Mouse (Mus musculus): ENCODE results near the gene Slc12a1. TPM values are rescaled to one million over a fixed set of nuclear protein-coding genes. Genes with fewer than 3 reads are reported as not detected.
"Not testable (repeated sequence)": the region's sequence is repeated elsewhere in the genome, so short reads cannot be mapped to it uniquely, and the experiment has no call there.

Gene Slc12a1
- polyA plus RNA-seq (2012; ENCODE audit: insufficient read depth, insufficient read length, low replicate concordance, missing spikeins): not detected in 2 replicates

DNA sequence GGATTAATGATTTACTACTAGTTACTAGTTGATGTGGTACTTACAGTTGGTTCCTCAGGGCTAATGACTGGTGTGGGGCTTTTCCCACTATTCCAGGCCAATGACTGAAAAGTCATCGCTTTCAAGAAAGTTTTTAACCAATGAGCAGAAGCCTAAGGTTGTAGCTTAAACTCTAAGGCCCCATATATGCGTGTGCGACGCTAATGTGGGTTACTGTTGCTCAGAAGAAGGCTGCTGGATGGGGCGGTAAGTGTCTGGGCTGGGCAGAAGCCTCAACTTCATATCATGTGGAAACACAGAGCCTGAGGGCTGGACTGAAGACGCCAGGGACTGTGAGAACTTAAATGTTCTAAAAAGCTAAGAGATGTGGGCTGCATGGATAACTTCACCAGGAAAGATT, at the start of gene Slc12a1:
Slc12a1 (plus strand) TSS at position 118 of the 400 bp plus-strand sequence.
- H3K27ac ChIP-seq (ENCODE audit: insufficient read depth, low read depth, low read length): no peak within 1 kb of the TSS
- H3K4me3 ChIP-seq (ENCODE audit: insufficient read depth, low read depth, low read length): no peak within 1 kb of the TSS
- no peak for TF ChIP-seq POLR2A (IDR thresholded peaks at IDR 0.05; ENCODE audit: insufficient read depth, low read depth, low read length)
- TF ChIP-seq CTCF (IDR thresholded peaks at IDR 0.05; ENCODE audit: insufficient read depth, low read depth, low read length): no peak
- WGBS: 95% methylated on average over 6 of the region's 6 CpGs
- no peaks in the 10 kb centered on the region for H3K4me1 ChIP-seq (ENCODE audit: control insufficient read depth, insufficient read depth, low read length)

DNA sequence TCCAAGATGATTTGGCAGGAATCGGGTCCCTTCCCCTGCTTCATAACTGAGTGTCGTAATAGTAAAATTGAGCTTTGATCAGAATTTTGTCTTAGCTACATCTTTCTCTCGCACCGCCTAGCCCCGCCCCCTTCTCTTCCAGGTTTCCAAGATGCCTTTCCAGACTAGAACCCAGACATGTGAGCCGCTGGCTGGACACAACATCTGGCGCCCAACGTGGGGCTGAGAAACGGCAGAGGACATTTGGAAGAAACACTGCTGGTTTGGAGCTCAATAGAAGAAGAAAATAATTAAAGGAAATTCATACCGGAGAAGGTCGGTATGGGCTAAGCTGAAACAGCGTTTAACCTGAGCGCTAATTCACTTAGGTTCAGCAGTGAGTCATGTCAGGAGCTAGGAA, 47.8 kb upstream of the Slc12a1 start:
- not testable (repeated sequence) for H3K4me1 ChIP-seq (ENCODE audit: control insufficient read depth, insufficient read depth, low read length); H3K4me3 ChIP-seq (ENCODE audit: insufficient read depth, low read depth, low read length); H3K27ac ChIP-seq (ENCODE audit: insufficient read depth, low read depth, low read length)
- WGBS: 94% methylated on average over 13 of the region's 13 CpGs

DNA sequence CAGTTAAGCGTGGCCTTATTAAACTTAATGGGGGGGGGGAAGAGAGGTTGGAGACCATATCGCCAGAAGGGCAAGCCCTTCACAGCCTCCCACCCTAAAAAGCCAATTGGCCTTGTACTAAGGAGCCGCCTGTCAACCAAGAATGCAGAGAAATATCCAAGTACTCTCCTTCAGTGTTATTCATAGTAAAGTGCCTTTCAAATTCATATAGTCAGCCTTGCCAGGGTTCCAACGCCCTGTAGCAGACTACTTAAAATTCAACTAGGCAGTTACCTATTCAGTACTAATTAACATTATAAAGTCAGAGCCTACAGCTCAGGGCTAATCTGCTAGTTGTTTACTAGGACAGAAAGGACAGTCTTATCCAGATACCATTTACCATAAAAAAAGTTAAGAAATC, 45.8 kb upstream of the Slc12a1 start:
- 78% methylated on average over 4 of the region's 4 CpGs for WGBS
- not testable (repeated sequence) for H3K4me1 ChIP-seq (ENCODE audit: control insufficient read depth, insufficient read depth, low read length); H3K4me3 ChIP-seq (ENCODE audit: insufficient read depth, low read depth, low read length); H3K27ac ChIP-seq (ENCODE audit: insufficient read depth, low read depth, low read length)

DNA sequence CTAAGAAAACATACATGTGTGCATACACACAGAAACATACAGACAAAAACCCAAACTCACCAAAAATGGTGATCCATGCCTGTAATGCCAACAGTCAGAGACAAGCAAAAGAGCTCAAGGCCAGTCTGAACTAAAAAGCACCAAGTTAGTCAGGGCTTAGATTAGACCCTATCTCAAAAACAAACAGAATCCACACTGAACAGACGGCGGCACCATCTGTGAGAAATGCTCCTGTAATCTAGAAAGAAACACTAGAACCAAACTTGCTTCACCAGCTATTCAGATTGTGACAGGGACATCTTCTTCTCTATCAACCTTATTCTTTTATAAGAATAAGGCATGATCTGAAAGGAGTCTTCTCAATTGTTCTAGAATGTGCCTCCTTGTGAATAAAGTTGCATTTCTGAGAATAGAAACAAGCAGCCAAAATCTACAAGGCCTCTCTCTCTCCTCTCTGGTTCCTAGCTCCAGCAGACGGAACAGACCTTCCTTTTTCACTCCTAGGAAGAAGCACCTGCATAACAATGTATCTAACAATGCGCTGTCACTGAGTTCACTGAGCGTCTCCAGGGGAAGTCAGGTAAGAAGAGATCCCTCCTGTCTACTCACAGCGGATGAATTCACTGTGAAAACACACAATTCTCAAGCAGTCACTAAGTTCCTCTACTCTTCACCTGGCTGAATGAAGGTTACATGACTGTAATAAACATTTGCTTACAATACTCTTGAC, 32.8 kb upstream of the Slc12a1 start:
- H3K4me3 ChIP-seq (ENCODE audit: insufficient read depth, low read depth, low read length): no peak overlapping the region
- TF ChIP-seq CTCF (IDR thresholded peaks at IDR 0.05; ENCODE audit: insufficient read depth, low read depth, low read length) (no peak), POLR2A (IDR thresholded peaks at IDR 0.05; ENCODE audit: insufficient read depth, low read depth, low read length) (no peak)
- 78% methylated on average over 6 of the region's 6 CpGs for WGBS
- no peak overlapping the region for H3K27ac ChIP-seq (ENCODE audit: insufficient read depth, low read depth, low read length)
- H3K4me1 ChIP-seq (ENCODE audit: control insufficient read depth, insufficient read depth, low read length): no peaks in the 10 kb centered on the region

DNA sequence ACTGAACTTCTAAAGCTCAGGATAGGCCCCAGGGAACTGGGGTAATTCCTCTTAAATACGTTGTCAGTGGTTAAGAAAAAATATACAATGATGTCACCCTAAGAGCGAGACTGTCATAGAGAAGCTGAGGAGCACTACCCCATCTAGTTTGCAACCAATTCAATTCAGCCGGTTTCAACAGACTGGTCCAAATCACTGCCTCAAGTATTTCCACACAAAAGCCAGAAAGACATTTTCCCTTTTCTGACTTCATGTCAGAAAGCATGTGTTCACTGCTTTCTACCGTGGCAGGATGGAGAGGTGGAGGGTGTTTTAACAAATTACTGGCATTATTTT, 30.0 kb upstream of the Slc12a1 start:
- Histone ChIP-seq H3K4me1 (ENCODE audit: control insufficient read depth, insufficient read depth, low read length) (no peaks in the 10 kb centered on the region), H3K4me3 (ENCODE audit: insufficient read depth, low read depth, low read length) (no peak overlapping the region), H3K27ac (ENCODE audit: insufficient read depth, low read depth, low read length) (no peak overlapping the region)
- WGBS: 11% methylated on average over 4 of the region's 4 CpGs
- TF ChIP-seq POLR2A (IDR thresholded peaks at IDR 0.05; ENCODE audit: insufficient read depth, low read depth, low read length) (no peak), CTCF (IDR thresholded peaks at IDR 0.05; ENCODE audit: insufficient read depth, low read depth, low read length) (no peak)

DNA sequence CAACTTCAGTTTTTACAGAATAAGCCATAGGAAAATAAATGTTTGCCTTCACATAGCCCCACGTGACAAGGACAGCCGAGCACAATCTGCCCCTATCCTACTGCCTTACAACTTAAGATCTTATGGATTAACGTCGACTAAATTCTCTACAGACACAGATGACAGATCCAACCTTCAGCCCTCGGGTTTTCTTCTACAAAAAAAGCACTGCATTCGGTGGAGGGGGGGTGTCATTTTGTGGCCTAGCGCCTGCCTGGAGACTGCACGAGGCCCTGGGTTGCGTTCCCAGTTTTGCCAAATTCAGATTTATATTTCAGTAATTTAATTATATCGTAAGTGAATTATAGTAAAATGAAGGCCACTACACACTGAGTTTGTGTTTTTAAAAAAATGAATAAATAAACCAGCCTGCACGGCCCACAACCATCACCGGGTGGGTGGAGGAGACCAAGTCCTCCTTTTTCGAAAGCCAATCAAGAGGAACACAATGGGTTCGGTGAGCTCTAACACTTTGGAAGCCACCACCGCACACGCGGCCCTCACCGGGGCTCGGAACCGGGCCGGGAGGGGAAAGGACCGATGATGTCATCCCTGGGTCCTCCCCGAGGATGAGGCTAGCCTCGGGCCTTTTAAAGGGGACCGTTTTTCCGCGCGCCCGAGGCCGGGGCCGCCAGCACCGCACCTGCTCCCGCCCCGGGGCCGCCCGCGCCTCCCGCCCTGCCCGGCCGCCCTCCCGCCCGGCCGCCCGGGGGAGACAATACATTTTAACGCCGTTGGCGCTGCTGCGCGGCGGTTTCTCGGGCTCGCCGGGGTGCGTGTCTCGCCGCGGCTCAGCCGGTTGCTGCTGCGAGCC, 29.5 kb upstream of the Slc12a1 start:
- TF ChIP-seq CTCF (IDR thresholded peaks at IDR 0.05; ENCODE audit: insufficient read depth, low read depth, low read length) (no peak), POLR2A (IDR thresholded peaks at IDR 0.05; ENCODE audit: insufficient read depth, low read depth, low read length) (no peak)
- peak overlapping the region; percentile 88 for H3K27ac ChIP-seq (ENCODE audit: insufficient read depth, low read depth, low read length)
- H3K4me3 ChIP-seq (ENCODE audit: insufficient read depth, low read depth, low read length): peak overlapping the region; percentile 83
- WGBS: under 1% methylated on average over 53 of the region's 59 CpGs
- no peaks in the 10 kb centered on the region for H3K4me1 ChIP-seq (ENCODE audit: control insufficient read depth, insufficient read depth, low read length)

DNA sequence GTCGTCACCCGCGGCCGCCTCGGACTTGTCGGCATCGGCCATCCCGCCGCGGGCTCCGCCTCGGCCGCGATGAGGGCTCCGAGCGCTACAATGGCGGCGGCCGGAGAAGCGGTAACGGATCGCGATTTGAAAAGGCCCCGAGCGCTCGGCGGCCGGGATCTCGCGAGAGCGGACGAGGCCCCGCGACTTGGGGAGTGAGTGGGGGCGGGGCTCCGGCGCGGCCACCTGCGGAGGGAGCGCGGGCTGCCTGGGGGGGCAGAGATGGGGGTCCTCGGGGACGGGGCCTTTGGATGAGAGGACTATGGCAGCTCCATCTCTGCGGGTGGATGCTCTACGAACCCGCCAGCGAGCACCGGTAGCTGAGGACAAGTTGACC, 28.8 kb upstream of the Slc12a1 start, which contains the start of gene Myef2:
Myef2 (minus strand) TSS at position 185 of the 376 bp plus-strand sequence.
- H3K4me3 ChIP-seq (ENCODE audit: insufficient read depth, low read depth, low read length): peak within 1 kb of the TSS; percentile 83
- WGBS: under 1% methylated on average over 48 of the region's 48 CpGs
- H3K4me1 ChIP-seq (ENCODE audit: control insufficient read depth, insufficient read depth, low read length): no peaks in the 10 kb centered on the region
- peak within 1 kb of the TSS; percentile 88 for H3K27ac ChIP-seq (ENCODE audit: insufficient read depth, low read depth, low read length)
- TF ChIP-seq POLR2A (IDR thresholded peaks at IDR 0.05; ENCODE audit: insufficient read depth, low read depth, low read length) (no peak), CTCF (IDR thresholded peaks at IDR 0.05; ENCODE audit: insufficient read depth, low read depth, low read length) (no peak)

DNA sequence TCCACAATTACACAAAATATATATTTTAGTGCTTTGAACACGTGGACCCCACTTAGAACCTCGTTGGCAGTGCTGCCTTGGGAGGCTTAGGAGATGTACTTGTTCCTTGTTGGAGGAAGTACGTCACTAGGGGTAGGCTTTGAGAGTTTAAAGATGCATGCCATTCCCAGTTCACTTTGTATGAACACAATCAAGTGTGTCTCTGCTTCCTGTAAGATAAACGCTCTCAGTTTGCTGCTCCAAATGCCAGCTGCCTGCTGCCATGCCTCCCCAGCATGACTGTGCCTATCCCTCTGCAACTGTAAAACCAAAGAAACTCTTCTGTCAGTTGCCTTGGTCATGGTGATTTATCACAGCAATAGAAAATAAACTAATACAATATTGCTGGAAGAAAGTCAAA, 26.5 kb upstream of the Slc12a1 start:
- Histone ChIP-seq H3K4me1 (ENCODE audit: control insufficient read depth, insufficient read depth, low read length) (no peaks in the 10 kb centered on the region), H3K27ac (ENCODE audit: insufficient read depth, low read depth, low read length) (no peak overlapping the region), H3K4me3 (ENCODE audit: insufficient read depth, low read depth, low read length) (no peak overlapping the region)
- 50% methylated on average over 4 of the region's 4 CpGs for WGBS
- TF ChIP-seq CTCF (IDR thresholded peaks at IDR 0.05; ENCODE audit: insufficient read depth, low read depth, low read length) (no peak), POLR2A (IDR thresholded peaks at IDR 0.05; ENCODE audit: insufficient read depth, low read depth, low read length) (no peak)

DNA sequence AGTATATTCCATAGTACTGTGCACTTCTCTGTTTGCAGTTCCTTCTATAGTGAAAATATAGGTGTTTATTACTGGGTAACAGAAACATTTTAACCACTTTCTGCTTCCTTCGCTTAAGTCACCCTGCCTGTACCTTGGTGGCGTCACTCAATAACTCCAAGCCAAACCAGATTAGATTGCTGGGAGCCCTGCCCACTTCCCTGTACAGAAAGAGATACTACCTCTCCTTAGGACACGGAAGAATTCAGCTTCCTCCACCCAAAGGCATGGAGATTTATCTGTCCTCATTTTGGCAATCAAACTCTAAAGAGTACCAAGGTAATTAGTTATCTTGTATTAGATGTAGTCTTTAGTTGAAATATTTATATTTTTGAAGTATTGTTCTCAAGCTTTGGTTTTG, 25.5 kb upstream of the Slc12a1 start:
- WGBS: 89% methylated on average over 3 of the region's 3 CpGs
- Histone ChIP-seq H3K4me3 (ENCODE audit: insufficient read depth, low read depth, low read length) (no peak overlapping the region), H3K4me1 (ENCODE audit: control insufficient read depth, insufficient read depth, low read length) (no peaks in the 10 kb centered on the region), H3K27ac (ENCODE audit: insufficient read depth, low read depth, low read length) (no peak overlapping the region)
- TF ChIP-seq POLR2A (IDR thresholded peaks at IDR 0.05; ENCODE audit: insufficient read depth, low read depth, low read length) (no peak), CTCF (IDR thresholded peaks at IDR 0.05; ENCODE audit: insufficient read depth, low read depth, low read length) (no peak)

Measured in olfactory bulb, adult 2 months (tissue).